Mouse (Mus musculus): ENCODE data around the gene Ptprh. TPM values are rescaled to one million over a fixed set of nuclear protein-coding genes. Genes with fewer than 3 reads are reported as not detected.
"Not testable (repeated sequence)": the region's sequence is repeated elsewhere in the genome, so short reads cannot be mapped to it uniquely, and the experiment has no call there.

Ptprh gene
- polyA plus RNA-seq, 1 experiment: not detected

DNA sequence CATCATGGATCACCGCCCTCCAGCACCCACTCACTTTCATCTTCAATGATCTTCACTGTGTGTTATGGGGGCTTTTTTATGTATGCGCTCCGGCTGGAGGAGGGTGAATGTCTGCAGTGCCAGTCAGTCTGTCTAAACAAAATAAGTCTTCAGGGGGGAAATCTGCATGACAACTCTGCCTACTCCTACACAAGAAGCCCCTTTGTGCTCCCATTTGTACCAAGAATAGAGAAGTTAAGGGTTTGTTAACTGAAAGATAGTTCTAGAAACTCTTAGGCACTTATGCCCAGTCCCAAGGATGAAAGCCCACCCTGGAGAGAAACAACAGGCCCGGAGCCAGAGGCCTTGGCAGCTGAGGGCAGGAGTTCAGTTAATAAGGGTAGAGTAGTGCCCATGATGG lies 67.5 kb downstream of the Ptprh start:
- WGBS: 70% methylated on average over 4 of the region's 4 CpGs
- no peak overlapping the region for H3K27ac ChIP-seq (ENCODE audit: insufficient read depth, low read depth, low read length)
- TF ChIP-seq POLR2A (IDR thresholded peaks at IDR 0.05; ENCODE audit: insufficient read depth, low read depth, low read length): no peak
- no peak for TF ChIP-seq CTCF (IDR thresholded peaks at IDR 0.05; ENCODE audit: insufficient read depth, low read depth, low read length)
- no peak overlapping the region for H3K4me3 ChIP-seq (ENCODE audit: insufficient read depth, low read depth, low read length)
- 0 out of 2 replicates have a peak, but pooled peaks cover 3% of the 10 kb centered on the region for H3K4me1 ChIP-seq (ENCODE audit: control insufficient read depth, insufficient read depth, low read length)

DNA sequence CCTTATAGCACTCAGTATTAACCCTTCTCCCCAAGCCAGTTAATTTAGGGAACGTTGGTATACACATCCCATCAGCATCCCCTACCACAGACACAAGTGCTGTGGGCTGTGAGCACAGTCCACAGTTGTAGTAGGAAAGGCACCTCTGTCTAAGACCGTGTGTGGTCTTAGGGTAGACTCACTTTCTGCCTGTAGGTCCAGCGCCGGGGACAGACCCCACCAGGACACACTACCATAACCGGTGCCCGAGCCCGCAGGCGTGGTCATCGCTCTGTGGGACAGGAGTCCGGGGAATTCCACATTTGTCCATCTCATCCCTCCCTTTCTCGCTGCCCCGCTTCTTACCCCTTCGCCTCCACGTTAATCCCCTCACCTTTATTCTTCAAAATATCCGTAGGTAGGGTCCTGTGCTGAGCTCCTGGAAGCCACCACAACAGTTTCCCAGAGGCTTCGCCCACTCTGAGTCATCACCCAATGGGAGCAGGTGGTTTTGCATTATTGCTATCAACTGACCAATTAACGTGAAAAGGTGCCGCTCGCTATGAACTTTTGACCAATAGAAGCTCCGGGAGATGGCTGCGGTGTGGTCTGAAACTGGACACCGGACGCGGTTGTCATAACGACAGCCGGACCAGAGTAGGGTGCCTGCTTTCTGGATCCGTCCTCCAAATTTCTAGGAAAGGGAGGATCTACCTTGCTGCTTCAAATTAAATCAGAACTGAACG lies 71.7 kb downstream of the Ptprh start, which contains the start of gene Dnaaf3:
Dnaaf3 (minus strand) TSS at position 449 of the 725 bp plus-strand sequence.
- 0 out of 2 replicates have a peak, but pooled peaks cover 3% of the 10 kb centered on the region for H3K4me1 ChIP-seq (ENCODE audit: control insufficient read depth, insufficient read depth, low read length)
- H3K27ac ChIP-seq (ENCODE audit: insufficient read depth, low read depth, low read length): no peak within 1 kb of the TSS
- TF ChIP-seq POLR2A (IDR thresholded peaks at IDR 0.05; ENCODE audit: insufficient read depth, low read depth, low read length): no peak
- TF ChIP-seq CTCF (IDR thresholded peaks at IDR 0.05; ENCODE audit: insufficient read depth, low read depth, low read length): no peak
- WGBS: 4% methylated on average over 28 of the region's 28 CpGs
- H3K4me3 ChIP-seq (ENCODE audit: insufficient read depth, low read depth, low read length): no peak within 1 kb of the TSS

GRCm38 (mm10) chr7:4530166-4530565 lies 73.7 kb downstream of the Ptprh start:
- not testable (repeated sequence) for H3K27ac ChIP-seq (ENCODE audit: insufficient read depth, low read depth, low read length); H3K4me3 ChIP-seq (ENCODE audit: insufficient read depth, low read depth, low read length); H3K4me1 ChIP-seq (ENCODE audit: control insufficient read depth, insufficient read depth, low read length)
- 80% methylated on average over 8 of the region's 8 CpGs for WGBS

GRCm38 (mm10) chr7:4527302-4527689 lies 76.5 kb downstream of the Ptprh start:
- WGBS: 63% methylated on average over 18 of the region's 18 CpGs
- TF ChIP-seq CTCF (IDR thresholded peaks at IDR 0.05; ENCODE audit: insufficient read depth, low read depth, low read length) (no peak), POLR2A (IDR thresholded peaks at IDR 0.05; ENCODE audit: insufficient read depth, low read depth, low read length) (no peak)
- Histone ChIP-seq H3K4me1 (ENCODE audit: control insufficient read depth, insufficient read depth, low read length) (peaks cover 7% of the 10 kb centered on the region; the same call in 1 of the 2 replicates), H3K4me3 (ENCODE audit: insufficient read depth, low read depth, low read length) (no peak overlapping the region), H3K27ac (ENCODE audit: insufficient read depth, low read depth, low read length) (no peak overlapping the region)

DNA sequence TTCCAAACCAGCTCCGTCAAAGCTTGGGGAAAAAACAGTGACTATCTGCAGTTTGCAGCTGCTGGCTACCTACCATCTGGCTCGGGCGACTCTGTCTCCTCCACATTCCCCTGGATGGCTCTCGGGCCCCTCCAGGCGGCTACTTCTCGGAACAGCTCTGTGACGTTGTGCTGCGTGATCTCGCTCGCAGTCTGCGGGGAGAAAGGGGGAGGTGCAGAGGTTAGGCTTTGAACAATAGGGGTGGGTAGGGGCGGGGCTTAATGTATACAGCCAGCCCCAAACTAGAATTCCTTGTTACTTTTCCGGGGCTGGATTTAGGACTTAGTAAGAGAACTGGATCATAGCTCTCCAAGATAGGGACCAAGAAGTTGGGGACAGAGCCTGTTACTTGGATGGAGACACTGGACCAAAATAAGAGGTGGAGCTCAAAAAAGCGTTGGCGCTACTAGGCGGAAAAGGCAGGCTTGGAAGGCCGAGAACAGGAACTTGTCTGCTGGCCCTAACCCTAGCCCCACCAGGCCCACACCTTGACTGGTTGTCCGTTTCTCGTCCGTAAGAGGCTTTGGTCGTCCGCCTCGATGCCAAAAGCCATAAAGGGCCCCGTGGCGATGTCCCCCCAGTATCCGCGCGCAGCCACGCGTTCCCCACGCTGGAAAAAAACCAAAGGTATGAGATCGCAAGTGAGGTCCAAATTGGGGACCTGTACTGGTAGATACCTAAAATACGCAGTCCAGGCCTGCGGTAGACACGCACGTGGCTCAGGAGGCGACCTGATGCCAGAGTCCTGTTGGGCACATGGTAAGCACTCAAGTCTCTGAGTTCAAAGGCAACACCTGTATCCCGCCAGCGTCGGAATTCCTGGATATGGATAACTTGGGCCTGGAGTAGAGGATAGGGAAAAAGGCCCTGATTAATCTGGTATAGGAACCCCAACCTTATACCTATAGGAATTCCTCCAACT lies 77.2 kb downstream of the Ptprh start:
- WGBS: 24% methylated on average over 40 of the region's 40 CpGs

GRCm38 (mm10) chr7:4524212-4524922 lies 79.5 kb downstream of the Ptprh start, which contains the start of gene Tnni3:
Gene Tnni3, minus strand, starts transcription at chr7:4524229.
- WGBS: 67% methylated on average over 15 of the region's 15 CpGs
- H3K27ac ChIP-seq (ENCODE audit: insufficient read depth, low read depth, low read length); H3K4me3 ChIP-seq (ENCODE audit: insufficient read depth, low read depth, low read length): not testable (repeated sequence)
- peak; percentile 19; the same call in 1 of the 2 replicates for TF ChIP-seq CTCF (IDR thresholded peaks at IDR 0.05; ENCODE audit: insufficient read depth, low read depth, low read length)
- peaks cover 13% of the 10 kb centered on the region for H3K4me1 ChIP-seq (ENCODE audit: control insufficient read depth, insufficient read depth, low read length)

More for the DNA sequence above, 77.2 kb downstream of the Ptprh start:
- peaks cover 5% of the 10 kb centered on the region for H3K4me1 ChIP-seq (ENCODE audit: control insufficient read depth, insufficient read depth, low read length)
- H3K27ac ChIP-seq (ENCODE audit: insufficient read depth, low read depth, low read length): no peak overlapping the region; the same call in 1 of the 2 replicates
- TF ChIP-seq CTCF (IDR thresholded peaks at IDR 0.05; ENCODE audit: insufficient read depth, low read depth, low read length): peak; percentile 78
- no peak for TF ChIP-seq POLR2A (IDR thresholded peaks at IDR 0.05; ENCODE audit: insufficient read depth, low read depth, low read length)
- peak overlapping the region; percentile 41 for H3K4me3 ChIP-seq (ENCODE audit: insufficient read depth, low read depth, low read length)

DNA sequence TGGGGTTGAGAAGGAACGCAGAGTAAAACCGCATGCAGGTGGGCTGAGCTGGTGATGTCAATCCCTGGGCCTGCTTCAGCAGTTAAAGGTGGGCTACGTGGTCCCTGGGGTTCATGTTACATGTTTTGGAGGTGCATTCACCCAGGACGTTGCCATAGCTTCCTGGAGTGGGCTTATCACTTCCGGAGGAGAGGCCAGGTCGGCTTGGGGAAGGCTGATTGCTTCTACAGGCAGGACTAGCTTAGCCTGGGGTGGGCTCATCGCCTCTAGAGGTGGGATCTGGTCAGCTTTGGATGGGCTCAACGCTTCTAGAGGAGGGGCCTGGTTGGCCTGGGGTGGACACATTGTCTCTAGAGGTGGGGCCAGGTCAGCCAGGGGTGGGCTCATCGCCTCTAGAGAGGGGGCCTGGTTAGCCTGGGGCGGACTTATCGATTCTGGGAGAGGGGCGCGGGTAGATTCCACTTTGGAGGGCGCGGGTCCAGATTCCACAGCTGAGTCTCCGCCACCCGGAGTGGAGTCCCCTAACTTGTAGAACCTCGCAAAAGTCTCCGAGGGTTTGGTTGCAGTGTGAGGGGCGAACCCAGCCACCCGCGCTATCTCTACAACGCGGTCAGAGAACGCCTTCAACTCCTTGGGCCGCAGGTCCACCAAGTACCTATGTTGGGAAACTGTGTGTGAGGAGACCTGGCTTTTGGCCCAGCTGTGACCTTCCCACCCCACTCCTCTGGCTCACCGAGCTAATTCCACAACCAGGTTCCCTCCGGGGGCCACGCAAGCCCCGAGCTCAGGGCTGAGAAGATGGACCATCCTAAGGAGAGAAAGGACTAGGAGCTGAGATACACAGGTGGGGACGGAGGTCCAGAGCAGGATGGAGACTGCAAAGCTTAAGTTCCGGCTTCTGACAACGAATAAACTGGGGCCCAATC lies 80.4 kb downstream of the Ptprh start:
- peaks cover 13% of the 10 kb centered on the region for H3K4me1 ChIP-seq (ENCODE audit: control insufficient read depth, insufficient read depth, low read length)
- TF ChIP-seq POLR2A (IDR thresholded peaks at IDR 0.05; ENCODE audit: insufficient read depth, low read depth, low read length) (no peak), CTCF (IDR thresholded peaks at IDR 0.05; ENCODE audit: insufficient read depth, low read depth, low read length) (no peak)
- no peak overlapping the region for H3K4me3 ChIP-seq (ENCODE audit: insufficient read depth, low read depth, low read length)
- no peak overlapping the region for H3K27ac ChIP-seq (ENCODE audit: insufficient read depth, low read depth, low read length)
- 92% methylated on average over 33 of the region's 33 CpGs for WGBS

GRCm38 (mm10) chr7:4522292-4522691 lies 81.5 kb downstream of the Ptprh start:
- TF ChIP-seq CTCF (IDR thresholded peaks at IDR 0.05; ENCODE audit: insufficient read depth, low read depth, low read length): no peak
- no peak for TF ChIP-seq POLR2A (IDR thresholded peaks at IDR 0.05; ENCODE audit: insufficient read depth, low read depth, low read length)
- peaks cover 13% of the 10 kb centered on the region for H3K4me1 ChIP-seq (ENCODE audit: control insufficient read depth, insufficient read depth, low read length)
- WGBS: 83% methylated on average over 6 of the region's 6 CpGs
- no peak overlapping the region for H3K4me3 ChIP-seq (ENCODE audit: insufficient read depth, low read depth, low read length)
- no peak overlapping the region for H3K27ac ChIP-seq (ENCODE audit: insufficient read depth, low read depth, low read length)
